Mouse (Mus musculus): ENCODE results near the gene Gnl2.
A peak's percentile ranks its signal among the peaks of the same experiment; 100 is the strongest.

Gnl2 gene

DNA sequence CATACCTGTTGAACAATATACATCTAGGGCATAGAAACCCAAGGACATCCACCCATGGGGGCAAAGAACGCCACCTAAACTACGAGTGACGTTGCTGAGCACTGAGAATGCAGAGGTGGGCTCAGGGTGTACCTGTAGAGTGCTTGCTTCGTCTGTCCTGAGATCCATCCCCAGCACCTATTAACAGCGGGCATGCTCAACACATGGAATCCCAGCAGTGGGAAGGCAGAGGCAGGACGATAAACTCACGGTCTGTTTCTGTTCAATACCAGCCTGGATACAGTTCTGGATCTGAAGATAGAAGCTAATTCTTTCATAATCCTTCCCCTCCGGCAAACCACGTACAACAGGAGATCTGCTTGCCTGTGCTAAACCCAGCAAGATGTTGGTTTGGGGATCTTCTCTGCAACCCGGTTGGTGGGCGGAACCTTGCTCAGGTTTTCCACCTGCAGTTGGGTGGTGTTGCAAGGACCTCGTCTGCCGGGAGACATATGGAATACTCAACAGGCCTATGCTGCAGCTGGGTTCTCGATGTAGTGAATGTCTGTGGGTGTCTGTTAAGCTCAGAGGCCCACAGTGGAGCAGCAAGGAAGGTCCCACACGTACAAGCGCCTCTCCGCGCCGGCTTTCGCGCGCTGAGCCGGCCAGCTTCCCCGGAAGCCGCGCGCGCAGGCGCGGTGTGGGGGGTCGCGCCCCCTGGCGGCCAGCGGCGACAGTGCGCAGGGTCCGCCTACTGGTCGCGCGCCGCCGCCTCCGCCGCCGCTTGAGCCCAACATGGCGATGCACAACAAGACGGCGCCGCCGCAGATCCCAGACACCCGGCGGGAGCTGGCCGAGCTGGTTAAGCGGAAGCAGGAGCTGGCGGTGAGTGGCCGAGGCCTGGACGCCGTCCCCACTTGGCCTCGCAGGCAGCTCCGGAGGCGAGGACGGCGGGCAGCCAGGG is 68.3 kb downstream of the Gnl2 start, which contains the start of gene Meaf6:
TSS of gene Meaf6 (plus strand) at position 732 of the 943 bp plus-strand sequence.
- DNase-seq (ENCODE audit: low spot score in 2 of 2): peak; percentile 81 to 93

DNA sequence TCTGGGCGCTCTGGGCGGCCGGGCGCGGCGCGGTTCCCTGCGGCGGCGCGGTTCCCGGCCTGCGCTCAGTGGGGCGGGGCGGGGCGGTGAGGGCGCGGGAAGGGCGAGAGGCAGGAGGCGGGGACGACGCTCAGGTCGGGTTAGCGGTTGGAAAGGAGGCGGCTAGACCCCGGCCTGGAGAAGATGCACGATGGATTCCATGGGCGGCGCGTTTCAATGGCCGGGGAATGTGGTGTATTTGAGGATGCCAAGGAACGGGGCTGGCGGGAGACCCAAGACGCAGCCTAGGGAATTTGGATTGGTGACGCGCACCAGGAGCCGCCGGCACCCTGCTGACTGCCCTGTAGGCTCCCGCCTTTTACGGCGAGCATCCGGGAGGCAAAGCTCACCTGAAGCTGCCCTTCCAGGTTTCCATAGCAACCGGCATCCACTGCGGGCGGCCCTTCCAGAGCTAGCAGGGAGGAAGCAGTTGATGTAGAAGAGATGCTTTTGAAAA is 69.0 kb downstream of the Gnl2 start:
- DNase-seq (ENCODE audit: low spot score in 2 of 2): peak in 1 of 2 experiments; percentile 70

DNA sequence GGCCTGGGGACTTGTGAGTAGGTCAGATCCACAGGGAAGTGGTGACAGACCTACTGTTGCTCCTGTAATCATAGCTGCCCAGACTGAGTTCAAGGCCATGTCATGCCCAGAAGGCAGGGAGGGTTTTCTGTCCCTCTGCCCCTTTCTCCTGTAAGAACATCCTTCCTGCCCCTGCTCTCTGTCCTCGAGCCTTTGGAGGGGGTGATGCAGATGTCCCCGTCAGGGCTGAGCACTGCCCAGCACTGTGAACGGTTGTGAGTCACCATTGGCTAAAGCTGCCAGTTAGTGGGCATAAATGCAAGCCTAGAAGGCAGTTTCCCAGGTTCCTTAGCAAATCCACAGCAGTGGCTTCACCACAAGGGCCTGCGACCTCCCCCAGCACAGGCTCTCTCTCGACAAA is 76.6 kb downstream of the Gnl2 start:
- DNase-seq (ENCODE audit: low spot score in 2 of 2): no peak

GRCm38 (mm10) chr4:125096066-125096465 is 79.7 kb downstream of the Gnl2 start:
- no peak for DNase-seq (ENCODE audit: low spot score in 2 of 2)

GRCm38 (mm10) chr4:125097412-125097811 is 81.0 kb downstream of the Gnl2 start:
- DNase-seq (ENCODE audit: low spot score in 2 of 2): no peak

DNA sequence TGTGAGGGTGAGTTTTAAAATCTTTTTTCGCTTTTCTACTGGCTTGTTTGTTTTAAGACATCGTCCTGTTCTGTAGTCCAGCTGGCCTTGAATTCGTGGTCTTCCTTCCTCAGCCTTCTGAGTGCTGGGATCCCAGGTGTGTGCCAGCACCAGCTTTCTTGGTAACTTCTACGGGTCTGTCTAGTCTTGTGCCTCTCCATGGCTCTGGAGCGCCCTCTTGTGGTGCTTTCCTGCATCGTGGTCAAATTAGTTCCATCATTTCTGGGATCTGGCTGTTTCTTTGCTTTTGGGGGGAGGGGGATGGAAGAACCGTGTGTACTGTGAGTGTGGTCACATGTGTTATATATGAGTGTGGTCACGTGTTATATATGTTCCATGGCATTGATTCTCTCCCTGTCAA is 83.1 kb downstream of the Gnl2 start:
- DNase-seq (ENCODE audit: low spot score in 2 of 2): peak; percentile 53 to 75

- DNase-seq (ENCODE audit: low spot score in 2 of 2): no peak
Measured at GRCm38 (mm10) chr4:125101334-125101733, 84.9 kb downstream of the Gnl2 start.
